Mouse (Mus musculus) heart, postnatal 0 days (tissue): Measurements from ENCODE around the gene Tmem270. TPM values are rescaled to one million over a fixed set of nuclear protein-coding genes. Genes with fewer than 3 reads are reported as not detected.

Experiments
- ATAC-seq: fragments of 200-750 bp; cut with Nextera tagmentation; 2 replicates; pipeline ENCODE4 v1.8.0; 2017; ENCODE audit warnings: low read depth, moderate number of reproducible peaks, moderate library complexity; ENCODE audit not compliant: insufficient read depth
- DNase-seq: peaks from one replicate; pipeline ENCODE4 v3.0.0-alpha.2; 2016; ENCODE audit warnings: low spot score
- H3K27ac ChIP-seq: fragments of 300-500 bp; sonication (generic); 2 replicates; pipeline ENCODE4 v1.5.1; 2014; ENCODE audit warnings: low read depth, mild to moderate bottlenecking
- H3K27me3 ChIP-seq: fragments of 300-500 bp; sonication (generic); 2 replicates; pipeline ENCODE4 v1.6.1; 2014; ENCODE audit warnings: low read length, mixed read lengths; ENCODE audit not compliant: control insufficient read depth, insufficient read depth
- H3K36me3 ChIP-seq: fragments of 300-500 bp; sonication (generic); replicated peaks from 2 replicates; pipeline ENCODE4 v1.6.1; 2014; ENCODE audit warnings: low read length, mixed read lengths; ENCODE audit not compliant: control insufficient read depth, insufficient read depth
- H3K4me1 ChIP-seq: fragments of 300-500 bp; sonication (generic); 2 replicates; pipeline ENCODE4 v1.6.1; 2014; ENCODE audit warnings: antibody characterized with exemption; ENCODE audit not compliant: control insufficient read depth, insufficient read depth
- H3K4me2 ChIP-seq: fragments of 300-500 bp; sonication (generic); 2 replicates; pipeline ENCODE4 v1.6.1; 2014; ENCODE audit warnings: low read depth, mild to moderate bottlenecking, low read length, moderate library complexity
- H3K4me3 ChIP-seq: fragments of 300-500 bp; sonication (generic); 2 replicates; pipeline ENCODE4 v1.5.1; 2014; ENCODE audit warnings: low read depth, low read length
- H3K9ac ChIP-seq: fragments of 300-500 bp; sonication (generic); replicated peaks from 2 replicates; pipeline ENCODE4 v1.6.1; 2014; ENCODE audit warnings: low read depth, low read length, mixed read lengths
- H3K9me3 ChIP-seq: fragments of 300-500 bp; sonication (generic); replicated peaks from 2 replicates; pipeline ENCODE4 v1.6.1; 2016; ENCODE audit warnings: low read length; ENCODE audit not compliant: control insufficient read depth
- CTCF ChIP-seq: IDR thresholded peaks from 2 replicates; pipeline ENCODE4 v1.5.1; 2016; ENCODE audit warnings: antibody characterized with exemption, control low read depth, low read depth
- EP300 ChIP-seq: IDR thresholded peaks from 2 replicates; pipeline ENCODE4 v1.6.1; 2016; ENCODE audit warnings: antibody characterized with exemption, low read depth
- WGBS: fragments of 180-500 bp; shearing (Covaris S2); extraction: QIAGEN DNeasy Blood & Tissue Kit; methylation state at CpG from one replicate; pipeline ENCODE4 v1.1.7; 2014; 5-methylcytosine and 5-hydroxymethylcytosine counted together
- polyA plus RNA-seq: library from polyadenylated mRNA; unstranded; fragments of >200 nt; fragmentation: Nextera tagmentation; extraction: Ambion mirVana; gene quantifications from 2 replicates; pipeline ENCODE4 v1.2.1, GENCODE M21; 2015
- total RNA-seq: library from RNA; depleted of rRNA; stranded (reverse); fragments of >200 nt; gene quantifications from 2 replicates; pipeline ENCODE4 v1.2.3, GENCODE M21; 2014; ENCODE audit warnings: low replicate concordance

Gene Tmem270
- total and polyA plus RNA-seq, 2 experiments from 2014 or later: not detected

- H3K4me1 ChIP-seq: peaks cover 12% of the 10 kb centered on the region; the same call in 1 of the 2 replicates
- peaks cover 16% of the 10 kb centered on the region for H3K27me3 ChIP-seq
- no peaks in the 10 kb centered on the region for H3K36me3 ChIP-seq
- DNase-seq (no peak), ATAC-seq (no peak)
- 28% methylated on average over 11 of the region's 11 CpGs for WGBS
- H3K4me2 ChIP-seq: no peak within 1 kb of the TSS; the same call in 1 of the 2 replicates
- H3K27ac ChIP-seq: peak within 1 kb of the TSS; percentile 5; the same call in 1 of the 2 replicates
- TF ChIP-seq CTCF: no peak
- TF ChIP-seq EP300: no peak
- no peak within 1 kb of the TSS for H3K9ac ChIP-seq
- no peaks in the 10 kb centered on the region for H3K9me3 ChIP-seq
- H3K4me3 ChIP-seq: peak within 1 kb of the TSS; percentile 11; the same call in 1 of the 2 replicates
Measured at GRCm38 (mm10) chr5:134946857-134947255, 40.3 kb upstream of the Tmem270 start, which contains the start of gene Cldn4. Cldn4 (minus strand) TSS chr5:134946934.

- WGBS: 31% methylated on average over 43 of the region's 43 CpGs
- no peaks in the 10 kb centered on the region for H3K9me3 ChIP-seq
- H3K4me2 ChIP-seq: no peak overlapping the region
- H3K4me1 ChIP-seq: peaks cover 7% of the 10 kb centered on the region; the same call in 1 of the 2 replicates
- H3K9ac ChIP-seq: no peak overlapping the region
- peaks cover 16% of the 10 kb centered on the region for H3K27me3 ChIP-seq
- no peaks in the 10 kb centered on the region for H3K36me3 ChIP-seq
- no peak for DNase-seq
- no peak for TF ChIP-seq CTCF
- no peak for TF ChIP-seq EP300
- peak overlapping the region; percentile 5; the same call in 1 of the 2 replicates for H3K27ac ChIP-seq
- peak overlapping the region; percentile 11; the same call in 1 of the 2 replicates for H3K4me3 ChIP-seq
- no peak for ATAC-seq
Measured at GRCm38 (mm10) chr5:134946063-134946856, 39.7 kb upstream of the Tmem270 start.

GRCm38 (mm10) chr5:134945266-134945959 lies 38.9 kb upstream of the Tmem270 start:
- Histone ChIP-seq H3K27ac (no peak overlapping the region), H3K27me3 (peaks cover 16% of the 10 kb centered on the region), H3K4me3 (peak overlapping the region; percentile 11; the same call in 1 of the 2 replicates), H3K4me2 (no peak overlapping the region; the same call in 1 of the 2 replicates), H3K36me3 (no peaks in the 10 kb centered on the region), H3K9ac (no peak overlapping the region), H3K4me1 (peaks cover 6% of the 10 kb centered on the region; the same call in 1 of the 2 replicates), H3K9me3 (no peaks in the 10 kb centered on the region)
- ATAC-seq (no peak), DNase-seq (no peak)
- 58% methylated on average over 17 of the region's 19 CpGs for WGBS
- no peak for TF ChIP-seq CTCF
- no peak for TF ChIP-seq EP300

- peaks cover 16% of the 10 kb centered on the region for H3K27me3 ChIP-seq
- H3K9me3 ChIP-seq: no peaks in the 10 kb centered on the region
- no peak for TF ChIP-seq EP300
- no peak for TF ChIP-seq CTCF
- H3K4me3 ChIP-seq: no peak overlapping the region
- peaks cover 6% of the 10 kb centered on the region; the same call in 1 of the 2 replicates for H3K4me1 ChIP-seq
- no peak overlapping the region for H3K4me2 ChIP-seq
- no peaks in the 10 kb centered on the region for H3K36me3 ChIP-seq
- 55% methylated on average over 5 of the region's 5 CpGs for WGBS
- H3K9ac ChIP-seq: no peak overlapping the region
- no peak for DNase-seq
- no peak overlapping the region for H3K27ac ChIP-seq
- peak; percentile 25; the same call in 1 of the 2 replicates for ATAC-seq
Measured at GRCm38 (mm10) chr5:134944179-134944578, 37.6 kb upstream of the Tmem270 start.

- Histone ChIP-seq H3K36me3 (no peaks in the 10 kb centered on the region), H3K9me3 (no peaks in the 10 kb centered on the region), H3K4me3 (no peak overlapping the region), H3K4me1 (peaks cover 6% of the 10 kb centered on the region; the same call in 1 of the 2 replicates), H3K4me2 (no peak overlapping the region), H3K27me3 (peaks cover 16% of the 10 kb centered on the region), H3K9ac (no peak overlapping the region), H3K27ac (no peak overlapping the region)
- 37% methylated on average over 2 of the region's 2 CpGs for WGBS
- ATAC-seq (0 out of 2 replicates have a peak, but pooled peaks have one; percentile 27), DNase-seq (no peak)
- TF ChIP-seq CTCF (no peak), EP300 (no peak)
Measured at GRCm38 (mm10) chr5:134942740-134943139, 36.2 kb upstream of the Tmem270 start.
